Comparison of ENCODE assay signal across 9 mouse cellular contexts in genomic region chr2:166274016-166274346, GRCm38 (mm10).
A peak's percentile ranks its signal among the peaks of the same experiment; 100 is the strongest.
DNase-seq lines count a peak whose midpoint lies in the region; ATAC-seq and TF ChIP-seq lines count a peak whose summit lies in the region.
"Had no signal": no experiment of that assay in that cellular context is flagged by ENCODE, and none has a peak within 500 bp of the region (broad histone marks: within the 10 kb centered on the region; RNA-seq: fewer than 3 reads in every experiment).

No protein-coding gene starts in this region.

- H3K4me2 ChIP-seq in lung, embryonic 16.5 days (ENCODE audit: low read depth, low read length), result 0 out of 2 replicates have a peak overlapping the region, but pooled peaks have one; percentile 21
- H3K4me2 ChIP-seq in lung, postnatal 0 days (replicated peaks; ENCODE audit: low read depth, low read length), result no peak overlapping the region
- H3K4me2 ChIP-seq in intestine, embryonic 14.5 days (ENCODE audit: low read length), result peak overlapping the region; percentile 30
- peak overlapping the region; percentile 17; the same call in 1 of the 2 replicates for H3K4me2 ChIP-seq in stomach, embryonic 14.5 days (replicated peaks; ENCODE audit: low read depth, low read length)

- TF ChIP-seq CTCF in lung, postnatal 0 days (IDR thresholded peaks at IDR 0.05), result no peak

- no peaks in the 10 kb centered on the region for H3K36me3 ChIP-seq in heart, embryonic 10.5 days
- H3K36me3 ChIP-seq in lung, embryonic 16.5 days (ENCODE audit: control insufficient read depth, insufficient read depth, low read length), result no peaks in the 10 kb centered on the region
- no peaks in the 10 kb centered on the region for H3K36me3 ChIP-seq in lung, postnatal 0 days (ENCODE audit: insufficient read depth, low read length)
- no peaks in the 10 kb centered on the region for H3K36me3 ChIP-seq in intestine, embryonic 14.5 days (ENCODE audit: control insufficient read depth, insufficient read depth, low read length)
- no peaks in the 10 kb centered on the region for H3K36me3 ChIP-seq in stomach, embryonic 14.5 days (ENCODE audit: control insufficient read depth, insufficient read depth, low read length)

- ATAC-seq in lung, embryonic 16.5 days (ENCODE audit: low read depth), result no peak
- no peak for ATAC-seq in lung, postnatal 0 days
- ATAC-seq in intestine, embryonic 14.5 days (replicated peaks; ENCODE audit: low FRiP score, low TSS enrichment, low read depth), result no peak
- ATAC-seq in stomach, embryonic 14.5 days (ENCODE audit: insufficient number of reproducible peaks, insufficient read depth, low FRiP score, low read depth), result peak; percentile 23; the same call in 1 of the 2 replicates

- H3K27me3 ChIP-seq in heart, embryonic 10.5 days (ENCODE audit: insufficient read depth, poor library complexity, severe bottlenecking), result no peaks in the 10 kb centered on the region
- 0 out of 2 replicates have a peak, but pooled peaks cover 2% of the 10 kb centered on the region for H3K27me3 ChIP-seq in lung, embryonic 16.5 days (ENCODE audit: control insufficient read depth, insufficient read depth, low read depth, low read length)
- no peaks in the 10 kb centered on the region for H3K27me3 ChIP-seq in lung, postnatal 0 days (replicated peaks; ENCODE audit: insufficient read depth, low read length)
- no peaks in the 10 kb centered on the region for H3K27me3 ChIP-seq in intestine, embryonic 14.5 days (replicated peaks; ENCODE audit: control insufficient read depth, insufficient read depth, low read length)
- H3K27me3 ChIP-seq in stomach, embryonic 14.5 days (ENCODE audit: control insufficient read depth, insufficient read depth, low read length), result no peaks in the 10 kb centered on the region

- no peaks in the 10 kb centered on the region for H3K9me3 ChIP-seq in heart, embryonic 10.5 days
- H3K9me3 ChIP-seq in lung, embryonic 16.5 days (ENCODE audit: control insufficient read depth, low read length), result no peaks in the 10 kb centered on the region
- H3K9me3 ChIP-seq in lung, postnatal 0 days (ENCODE audit: low read length), result no peaks in the 10 kb centered on the region
- H3K9me3 ChIP-seq in intestine, embryonic 14.5 days (ENCODE audit: control insufficient read depth, low read length), result no peaks in the 10 kb centered on the region
- no peaks in the 10 kb centered on the region for H3K9me3 ChIP-seq in stomach, embryonic 14.5 days (ENCODE audit: control insufficient read depth, low read depth, low read length)

- no peak overlapping the region; the same call in 1 of the 2 replicates for H3K9ac ChIP-seq in lung, embryonic 16.5 days (ENCODE audit: low read length)
- H3K9ac ChIP-seq in lung, postnatal 0 days (replicated peaks; ENCODE audit: low read depth), result no peak overlapping the region
- H3K9ac ChIP-seq in intestine, embryonic 14.5 days (ENCODE audit: low read length), result no peak overlapping the region
- no peak overlapping the region for H3K9ac ChIP-seq in stomach, embryonic 14.5 days (replicated peaks; ENCODE audit: low read depth, low read length)

- peaks cover 11% of the 10 kb centered on the region for H3K4me1 ChIP-seq in heart, embryonic 10.5 days
- peaks cover 9% of the 10 kb centered on the region for H3K4me1 ChIP-seq in lung, embryonic 16.5 days (replicated peaks; ENCODE audit: control insufficient read depth, insufficient read depth, low read length)
- H3K4me1 ChIP-seq in lung, postnatal 0 days (ENCODE audit: insufficient read depth, low read depth, low read length), result peaks cover 8% of the 10 kb centered on the region
- peaks cover 16% of the 10 kb centered on the region for H3K4me1 ChIP-seq in intestine, embryonic 14.5 days (replicated peaks; ENCODE audit: control insufficient read depth, insufficient read depth, low read length)
- peaks cover 7% of the 10 kb centered on the region for H3K4me1 ChIP-seq in stomach, embryonic 14.5 days (ENCODE audit: control insufficient read depth, insufficient read depth, low read length)

- peak; percentile 68 for DNase-seq in heart, adult 11 months
- DNase-seq in heart, embryonic 10.5 days (ENCODE audit: low spot score), result no peak
- DNase-seq in lung, postnatal 0 days (ENCODE audit: low spot score), result no peak
- DNase-seq in intestine, embryonic 14.5 days (ENCODE audit: low spot score), result no peak
- no peak for DNase-seq in kidney, adult 18-20 months
- no peak for DNase-seq in adrenal gland, postnatal 36 days
- DNase-seq: cerebellum, adult 9-11 months had no signal

- no peak overlapping the region for H3K27ac ChIP-seq in heart, embryonic 10.5 days
- H3K27ac ChIP-seq in lung, embryonic 16.5 days (ENCODE audit: low read length), result no peak overlapping the region
- no peak overlapping the region for H3K27ac ChIP-seq in lung, postnatal 0 days (ENCODE audit: low read length)
- H3K27ac ChIP-seq in intestine, embryonic 14.5 days (ENCODE audit: low read depth), result peak overlapping the region; percentile 65
- peak overlapping the region; percentile 67 for H3K27ac ChIP-seq in stomach, embryonic 14.5 days (ENCODE audit: low read length)

- TF ChIP-seq EP300 in lung, postnatal 0 days (IDR thresholded peaks at IDR 0.05), result no peak

- no peak overlapping the region for H3K4me3 ChIP-seq in heart, embryonic 10.5 days
- H3K4me3 ChIP-seq in lung, embryonic 16.5 days (ENCODE audit: low read length), result no peak overlapping the region
- no peak overlapping the region for H3K4me3 ChIP-seq in lung, postnatal 0 days (ENCODE audit: low read depth, low read length)
- no peak overlapping the region for H3K4me3 ChIP-seq in intestine, embryonic 14.5 days (ENCODE audit: low read depth, low read length)
- no peak overlapping the region for H3K4me3 ChIP-seq in stomach, embryonic 14.5 days (ENCODE audit: low read depth, low read length)

- WGBS in heart, embryonic 10.5 days, result 81% methylated on average over 2 of the region's 2 CpGs
- WGBS in lung, embryonic 16.5 days, result 63% methylated on average over 2 of the region's 2 CpGs
- 63% methylated on average over 2 of the region's 2 CpGs for WGBS in lung, postnatal 0 days
- 49% methylated on average over 2 of the region's 2 CpGs for WGBS in intestine, embryonic 14.5 days
- 51% methylated on average over 2 of the region's 2 CpGs for WGBS in stomach, embryonic 14.5 days

Comparison
In these comparisons a context has a peak if more than half of its experiments do, and no peak if none do; other contexts are left out.
1. H3K27ac ChIP-seq: peak in intestine, embryonic 14.5 days (single experiment) and stomach, embryonic 14.5 days (single experiment); none in heart, embryonic 10.5 days (single experiment), lung, embryonic 16.5 days (single experiment) and lung, postnatal 0 days (single experiment).